Mouse (Mus musculus) ES-E14 (cell line): ENCODE data around the gene Sept9.

Source experiments
- CHD2 ChIP-seq: IDR thresholded peaks from 2 replicates; pipeline ENCODE4 v1.6.1; 2014; ENCODE audit warnings: mild to moderate bottlenecking, low read depth, low read length, inconsistent platforms
- MAFK ChIP-seq: IDR thresholded peaks from 2 replicates; pipeline ENCODE4 v1.6.1; 2014; ENCODE audit warnings: mild to moderate bottlenecking, low read depth, low read length, inconsistent platforms; ENCODE audit not compliant: insufficient read depth
- ZC3H11A ChIP-seq: IDR thresholded peaks from 2 replicates; pipeline ENCODE4 v1.6.1; 2012; ENCODE audit warnings: low read depth, mild to moderate bottlenecking, inconsistent platforms, low read length, borderline replicate concordance
- ZNF384 ChIP-seq: IDR thresholded peaks from 2 replicates; pipeline ENCODE4 v1.6.1; 2012; ENCODE audit warnings: low read depth, low read length, inconsistent platforms

- no peak for TF ChIP-seq ZNF384
- TF ChIP-seq ZC3H11A, result no peak
- no peak for TF ChIP-seq MAFK
- TF ChIP-seq CHD2, result no peak
Observed at GRCm38 (mm10) chr11:117159946-117160307, 39.5 kb upstream of the Sept9 start.
